Mouse (Mus musculus) hindbrain, embryonic 14.5 days (tissue): Measurements from ENCODE around the gene Olfr455. TPM values are rescaled to one million over a fixed set of nuclear protein-coding genes. Genes with fewer than 3 reads are reported as not detected.

ENCODE experiments used
- ATAC-seq: fragments of 200-750 bp; cut with Nextera tagmentation; 2 replicates; pipeline ENCODE4 v1.8.0; 2017; ENCODE audit warnings: moderate number of reproducible peaks, mild to moderate bottlenecking, moderate TSS enrichment, moderate library complexity; ENCODE audit not compliant: low FRiP score
- DNase-seq: peaks from one replicate; pipeline ENCODE4 v3.0.0-alpha.2; 2015; ENCODE audit warnings: low spot score
- H3K27ac ChIP-seq: fragments of 300-500 bp; sonication (generic); 2 replicates; pipeline ENCODE4 v1.5.1; 2014; ENCODE audit warnings: mild to moderate bottlenecking, moderate library complexity
- H3K27me3 ChIP-seq: fragments of 300-500 bp; sonication (generic); 2 replicates; pipeline ENCODE4 v1.6.1; 2014; ENCODE audit warnings: mild to moderate bottlenecking, low read length, mixed read lengths; ENCODE audit not compliant: control insufficient read depth, insufficient read depth
- H3K36me3 ChIP-seq: fragments of 300-500 bp; sonication (generic); replicated peaks from 2 replicates; pipeline ENCODE4 v1.6.1; 2014; ENCODE audit not compliant: control insufficient read depth, insufficient read depth
- H3K4me1 ChIP-seq: fragments of 300-500 bp; sonication (generic); replicated peaks from 2 replicates; pipeline ENCODE4 v1.6.1; 2014; ENCODE audit warnings: antibody characterized with exemption, low read length, mixed read lengths; ENCODE audit not compliant: control insufficient read depth, insufficient read depth
- H3K4me2 ChIP-seq: fragments of 300-500 bp; sonication (generic); replicated peaks from 2 replicates; pipeline ENCODE4 v1.6.1; 2014; ENCODE audit warnings: mild to moderate bottlenecking, moderate library complexity
- H3K4me3 ChIP-seq: fragments of 300-500 bp; sonication (generic); replicated peaks from 2 replicates; pipeline ENCODE4 v1.5.1; 2014; ENCODE audit warnings: mild to moderate bottlenecking, low read length
- H3K9ac ChIP-seq: fragments of 300-500 bp; sonication (generic); 2 replicates; pipeline ENCODE4 v1.6.1; 2014
- H3K9me3 ChIP-seq: fragments of 300-500 bp; sonication (generic); 2 replicates; pipeline ENCODE4 v1.6.1; 2016; ENCODE audit warnings: low read length; ENCODE audit not compliant: control insufficient read depth
- WGBS: fragments of 180-500 bp; shearing (Covaris S2); extraction: QIAGEN DNeasy Blood & Tissue Kit; methylation state at CpG from one replicate; pipeline ENCODE4 v1.1.7; 2014; 5-methylcytosine and 5-hydroxymethylcytosine counted together
- polyA plus RNA-seq: library from polyadenylated mRNA; unstranded; fragments of >200 nt; fragmentation: Nextera tagmentation; extraction: Ambion mirVana; gene quantifications from 2 replicates; pipeline ENCODE4 v1.2.1, GENCODE M21; 2014

The Olfr455 gene
- polyA plus RNA-seq, 1 experiment from 2014 or later = not detected

DNA sequence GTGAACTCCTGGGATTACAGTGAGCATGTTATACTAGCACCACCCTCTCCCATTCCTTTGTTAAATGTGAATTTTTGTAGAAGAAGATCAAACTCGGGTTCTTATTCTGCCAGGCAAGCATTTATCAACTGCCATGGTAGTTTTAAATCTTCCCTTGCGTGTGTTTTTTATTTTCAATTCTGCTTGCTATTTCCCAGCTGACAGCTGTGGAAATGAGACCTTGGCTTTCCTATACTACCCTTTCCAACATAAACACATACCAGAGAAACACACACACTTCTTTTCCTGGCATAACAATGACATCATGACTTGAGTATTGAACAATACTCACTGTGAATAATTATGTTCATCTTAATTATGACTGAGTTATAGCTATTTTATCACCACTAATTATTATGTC lies 14.9 kb upstream of the Olfr455 start:
- H3K4me3 ChIP-seq = no peak overlapping the region
- no peaks in the 10 kb centered on the region for H3K9me3 ChIP-seq
- DNase-seq = no peak
- no peak overlapping the region for H3K4me2 ChIP-seq
- H3K4me1 ChIP-seq = no peaks in the 10 kb centered on the region
- no peak overlapping the region for H3K27ac ChIP-seq
- WGBS = 76% methylated on average over 2 of the region's 2 CpGs
- H3K27me3 ChIP-seq = no peaks in the 10 kb centered on the region
- no peaks in the 10 kb centered on the region for H3K36me3 ChIP-seq
- no peak for ATAC-seq
- no peak overlapping the region for H3K9ac ChIP-seq

DNA sequence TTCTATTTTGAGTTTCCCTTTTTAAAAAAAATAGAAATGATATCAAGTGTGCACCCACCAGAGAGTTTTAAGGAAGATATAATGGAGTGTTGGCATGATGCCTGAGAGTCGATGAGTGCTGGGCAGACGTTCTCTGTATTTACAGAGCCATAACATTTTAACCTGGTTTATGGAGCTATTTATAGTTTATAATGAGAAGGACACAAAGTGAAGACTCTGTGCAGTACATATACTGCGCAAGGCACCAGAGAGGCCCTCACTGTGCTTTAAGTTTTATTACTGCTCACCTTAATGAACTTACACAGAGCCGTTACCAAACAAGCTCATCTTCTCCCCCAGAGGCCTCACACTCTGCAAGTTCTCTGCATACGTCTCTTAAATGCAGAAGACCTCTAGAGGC lies 13.5 kb upstream of the Olfr455 start:
- H3K9me3 ChIP-seq = no peaks in the 10 kb centered on the region
- WGBS = 87% methylated on average over 5 of the region's 5 CpGs
- H3K27ac ChIP-seq = no peak overlapping the region
- ATAC-seq (no peak), DNase-seq (no peak)
- H3K9ac ChIP-seq = no peak overlapping the region
- H3K27me3 ChIP-seq = no peaks in the 10 kb centered on the region
- no peaks in the 10 kb centered on the region for H3K4me1 ChIP-seq
- no peaks in the 10 kb centered on the region for H3K36me3 ChIP-seq
- H3K4me2 ChIP-seq = no peak overlapping the region
- H3K4me3 ChIP-seq = no peak overlapping the region

GRCm38 (mm10) chr6:42558641-42559040 lies 11.3 kb upstream of the Olfr455 start:
- H3K4me3 ChIP-seq = no peak overlapping the region

GRCm38 (mm10) chr6:42546180-42546579 lies 1.2 kb downstream of the Olfr455 start:
- no peaks in the 10 kb centered on the region for H3K4me1 ChIP-seq
- ATAC-seq (no peak), DNase-seq (no peak)
- no peak overlapping the region for H3K4me3 ChIP-seq
- H3K27ac ChIP-seq = no peak overlapping the region
- H3K36me3 ChIP-seq = no peaks in the 10 kb centered on the region
- H3K27me3 ChIP-seq = no peaks in the 10 kb centered on the region
- H3K4me2 ChIP-seq = no peak overlapping the region
- 93% methylated on average over 2 of the region's 2 CpGs for WGBS
- no peak overlapping the region for H3K9ac ChIP-seq
- H3K9me3 ChIP-seq = no peaks in the 10 kb centered on the region

More at GRCm38 (mm10) chr6:42558641-42559040, 11.3 kb upstream of the Olfr455 start:
- DNase-seq (no peak), ATAC-seq (no peak)
- WGBS = 96% methylated on average over 14 of the region's 14 CpGs
- Histone ChIP-seq H3K27me3 (no peaks in the 10 kb centered on the region), H3K36me3 (no peaks in the 10 kb centered on the region), H3K27ac (no peak overlapping the region), H3K9me3 (no peaks in the 10 kb centered on the region), H3K9ac (no peak overlapping the region), H3K4me2 (no peak overlapping the region), H3K4me1 (no peaks in the 10 kb centered on the region)

- Histone ChIP-seq H3K27ac (no peak overlapping the region), H3K4me2 (no peak overlapping the region), H3K4me3 (no peak overlapping the region), H3K9me3 (no peaks in the 10 kb centered on the region), H3K27me3 (no peaks in the 10 kb centered on the region), H3K36me3 (no peaks in the 10 kb centered on the region), H3K4me1 (no peaks in the 10 kb centered on the region), H3K9ac (no peak overlapping the region)
- ATAC-seq (no peak), DNase-seq (no peak)
- 56% methylated on average over 2 of the region's 2 CpGs for WGBS
Measured at GRCm38 (mm10) chr6:42545451-42545885, 1.9 kb downstream of the Olfr455 start.

GRCm38 (mm10) chr6:42544846-42545245 lies 2.5 kb downstream of the Olfr455 start:
- ATAC-seq = no peak
- no peak overlapping the region for H3K27ac ChIP-seq
- no peak for DNase-seq
- no peaks in the 10 kb centered on the region for H3K36me3 ChIP-seq
- 64% methylated on average over 1 of the region's 1 CpGs for WGBS
- no peaks in the 10 kb centered on the region for H3K27me3 ChIP-seq
- H3K4me1 ChIP-seq = no peaks in the 10 kb centered on the region
- no peak overlapping the region for H3K9ac ChIP-seq
- H3K4me2 ChIP-seq = no peak overlapping the region
- no peak overlapping the region for H3K4me3 ChIP-seq
- no peaks in the 10 kb centered on the region for H3K9me3 ChIP-seq

- Histone ChIP-seq H3K36me3 (no peaks in the 10 kb centered on the region), H3K4me2 (no peak overlapping the region), H3K9ac (no peak overlapping the region), H3K4me3 (no peak overlapping the region), H3K27me3 (no peaks in the 10 kb centered on the region), H3K4me1 (no peaks in the 10 kb centered on the region), H3K9me3 (no peaks in the 10 kb centered on the region), H3K27ac (no peak overlapping the region)
- 80% methylated on average over 4 of the region's 4 CpGs for WGBS
- DNase-seq = no peak
- ATAC-seq = no peak
Measured at GRCm38 (mm10) chr6:42542036-42543031, 5.1 kb downstream of the Olfr455 start.

GRCm38 (mm10) chr6:42540681-42541080 lies 6.7 kb downstream of the Olfr455 start:
- DNase-seq (no peak), ATAC-seq (no peak)
- WGBS = 96% methylated on average over 1 of the region's 1 CpGs
- no peaks in the 10 kb centered on the region for H3K4me1 ChIP-seq
- no peaks in the 10 kb centered on the region for H3K9me3 ChIP-seq
- H3K27me3 ChIP-seq = no peaks in the 10 kb centered on the region
- H3K27ac ChIP-seq = no peak overlapping the region
- H3K36me3 ChIP-seq = no peaks in the 10 kb centered on the region
- H3K4me3 ChIP-seq = no peak overlapping the region
- no peak overlapping the region for H3K9ac ChIP-seq
- no peak overlapping the region for H3K4me2 ChIP-seq

GRCm38 (mm10) chr6:42539711-42540110 lies 7.7 kb downstream of the Olfr455 start:
- Histone ChIP-seq H3K4me1 (no peaks in the 10 kb centered on the region), H3K36me3 (no peaks in the 10 kb centered on the region), H3K27ac (no peak overlapping the region), H3K9me3 (no peaks in the 10 kb centered on the region), H3K9ac (no peak overlapping the region), H3K4me2 (no peak overlapping the region), H3K4me3 (no peak overlapping the region), H3K27me3 (no peaks in the 10 kb centered on the region)
- ATAC-seq (no peak), DNase-seq (no peak)
- 92% methylated on average over 1 of the region's 1 CpGs for WGBS
